Mouse (Mus musculus) small intestine, adult 2 months (tissue): Measurements from ENCODE around the gene Grm4.

Experiments used
- CTCF ChIP-seq: fragments of 200-500 bp; IDR thresholded peaks from 2 replicates; pipeline ENCODE4 v1.5.1; 2012; ENCODE audit warnings: low read depth, mild to moderate bottlenecking, control low read depth, inconsistent platforms, low read length, moderate library complexity, mixed read lengths; ENCODE audit not compliant: insufficient replicate concordance, insufficient read length; ENCODE audit errors: extremely low read depth
- POLR2A ChIP-seq: fragments of 200-500 bp; IDR thresholded peaks from 2 replicates; pipeline ENCODE4 v1.6.1; 2012; ENCODE audit warnings: low read depth, mild to moderate bottlenecking, control low read depth, inconsistent platforms, low read length, moderate library complexity

DNA sequence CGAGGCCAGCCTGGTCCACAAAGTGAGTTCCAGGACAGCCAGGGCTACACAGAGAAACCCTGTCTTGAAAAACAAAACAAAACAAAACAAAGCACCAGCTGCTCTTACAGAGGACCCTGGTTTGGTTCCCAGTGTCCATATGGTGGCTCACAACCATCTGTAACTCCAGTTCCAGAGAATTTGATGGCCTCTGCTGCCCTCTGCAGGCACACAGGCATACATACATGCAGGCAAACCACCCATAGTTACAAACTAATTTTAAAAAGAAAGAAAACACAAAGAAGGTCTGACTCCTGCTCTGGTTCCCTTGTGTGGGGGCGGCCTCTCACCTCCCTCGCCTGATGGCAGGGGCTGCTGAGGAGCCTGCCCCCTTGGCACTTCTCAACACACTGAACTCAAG, 12.2 kb upstream of the Grm4 start:
- TF ChIP-seq CTCF (peak; percentile 13; the same call in 1 of the 2 replicates), POLR2A (no peak)
